Mouse (Mus musculus): ENCODE results near the gene Gm20431.
"Not testable (repeated sequence)": the region's sequence is repeated elsewhere in the genome, so short reads cannot be mapped to it uniquely, and the experiment has no call there.

The Gm20431 gene

DNA sequence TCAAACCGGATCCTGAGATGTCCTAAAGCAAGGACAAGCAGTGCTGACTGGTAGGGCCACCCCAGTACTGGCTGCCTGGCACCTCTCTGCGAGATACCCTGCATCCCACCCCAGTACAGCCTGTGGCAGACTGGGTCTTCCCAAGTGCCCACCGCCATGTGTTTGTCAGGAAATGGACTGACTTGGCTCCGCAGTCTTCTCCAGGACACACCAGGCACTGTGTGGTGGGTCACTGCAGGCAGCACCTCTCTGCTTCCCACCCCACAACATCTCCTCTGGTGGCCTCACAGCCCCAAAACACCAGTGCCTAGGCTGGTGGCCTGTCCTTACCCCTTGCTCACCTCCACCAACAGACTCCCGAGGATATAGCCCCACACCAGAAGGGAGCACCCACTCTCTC, 30.9 kb downstream of the Gm20431 start:
- DNase-seq (ENCODE audit: low spot score): no peak

DNA sequence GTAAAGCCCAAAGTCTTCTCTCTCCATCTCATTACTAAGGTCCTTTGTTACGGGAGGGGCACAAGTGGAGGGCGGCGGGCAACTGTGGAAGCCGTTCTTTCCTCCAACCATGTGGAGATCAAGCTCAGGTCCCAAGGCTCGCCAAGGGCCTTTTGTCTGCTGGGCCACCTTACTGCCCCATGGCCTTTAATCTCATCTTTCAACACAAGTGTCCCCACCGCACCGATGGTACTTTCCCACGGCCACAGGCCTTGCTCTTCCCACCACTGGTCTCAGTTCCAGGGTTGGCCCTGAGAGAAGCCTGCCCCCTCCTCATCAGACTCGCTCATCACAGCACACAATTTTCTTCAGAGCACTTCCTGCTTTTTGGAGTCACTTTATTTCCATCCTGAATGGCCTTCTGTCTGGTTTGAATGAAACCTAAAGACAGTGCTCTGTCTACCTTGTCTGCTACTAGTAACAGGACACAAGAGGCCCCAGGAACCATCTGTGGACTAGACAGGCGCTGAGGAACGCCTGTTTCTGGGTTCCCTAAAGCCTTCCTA, 31.6 kb downstream of the Gm20431 start:
- DNase-seq (ENCODE audit: low spot score): no peak

GRCm38 (mm10) chr2:167628872-167629271, 32.4 kb downstream of the Gm20431 start:
- DNase-seq (ENCODE audit: low spot score): no peak

GRCm38 (mm10) chr2:167627019-167627418, 34.3 kb downstream of the Gm20431 start:
- DNase-seq (ENCODE audit: low spot score): no peak

GRCm38 (mm10) chr2:167625670-167626069, 35.6 kb downstream of the Gm20431 start:
- DNase-seq (ENCODE audit: low spot score): no peak

- no peak for DNase-seq (ENCODE audit: low spot score)
Observed at GRCm38 (mm10) chr2:167624368-167625075, 36.8 kb downstream of the Gm20431 start.

DNA sequence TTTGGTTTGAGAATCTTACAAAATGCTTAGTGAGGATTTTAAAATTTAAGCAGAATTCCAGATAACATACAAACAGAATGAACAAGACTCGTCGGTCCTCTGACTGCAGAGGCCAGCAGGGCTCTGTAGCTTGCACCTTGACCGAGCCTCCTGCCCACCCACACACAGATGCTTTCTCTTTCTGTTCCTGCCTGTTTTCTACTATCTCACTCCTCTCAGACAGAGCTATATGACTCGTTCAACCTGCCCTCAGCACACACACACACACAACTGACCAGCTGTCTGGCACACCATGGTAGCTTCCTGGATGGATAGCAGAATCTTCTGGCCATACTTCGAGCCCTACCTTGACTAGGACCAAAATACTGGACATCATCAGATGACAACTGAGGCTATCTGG, 38.3 kb downstream of the Gm20431 start:
- no peak for DNase-seq (ENCODE audit: low spot score)

GRCm38 (mm10) chr2:167622352-167622751, 38.9 kb downstream of the Gm20431 start:
- no peak for DNase-seq (ENCODE audit: low spot score)

GRCm38 (mm10) chr2:167621255-167622087, 39.8 kb downstream of the Gm20431 start:
- no peak for DNase-seq (ENCODE audit: low spot score)

GRCm38 (mm10) chr2:167617472-167617871, 43.8 kb downstream of the Gm20431 start:
- DNase-seq (ENCODE audit: low spot score): peak; percentile 34

DNA sequence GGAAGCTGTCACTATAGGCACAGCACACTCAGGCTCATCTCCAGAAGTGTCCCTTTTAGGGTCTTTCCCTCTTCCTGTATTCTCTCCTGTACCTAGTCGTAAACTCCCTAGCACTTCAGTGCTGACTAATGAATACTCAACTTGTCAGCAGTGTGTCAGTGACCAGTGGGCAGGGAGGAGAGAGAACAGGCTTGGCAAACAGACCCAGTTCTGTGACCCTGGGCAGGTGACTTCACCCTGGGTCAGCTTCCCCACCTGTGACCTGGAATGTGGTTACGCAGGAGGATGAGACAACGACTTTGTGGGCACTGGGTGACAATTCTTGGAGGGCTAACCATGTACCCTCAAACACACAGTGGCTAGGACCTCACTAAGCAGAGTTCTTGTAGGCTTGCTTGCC, 44.3 kb downstream of the Gm20431 start:
- no peak for DNase-seq (ENCODE audit: low spot score)

DNA sequence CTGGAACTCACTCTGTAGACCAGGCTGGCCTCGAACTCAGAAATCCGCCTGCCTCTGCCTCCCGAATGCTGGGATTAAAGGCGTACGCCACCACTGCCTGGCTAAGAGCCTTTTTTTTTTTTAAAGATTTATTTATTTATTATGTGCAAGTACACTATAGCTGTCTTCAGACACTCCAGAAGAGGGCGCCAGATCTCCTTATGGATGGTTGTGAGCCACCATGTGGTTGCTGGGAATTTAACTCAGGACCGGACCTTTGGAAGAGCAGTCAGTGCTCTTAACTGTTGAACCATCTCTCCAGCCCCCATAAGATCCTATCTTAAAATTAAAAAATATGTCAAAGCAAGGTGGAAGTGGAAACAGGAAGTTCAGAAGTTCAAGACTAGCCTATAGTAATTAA, 48.0 kb downstream of the Gm20431 start:
- not testable (repeated sequence) for DNase-seq (ENCODE audit: low spot score)

GRCm38 (mm10) chr2:167612122-167612521, 49.2 kb downstream of the Gm20431 start:
- DNase-seq (ENCODE audit: low spot score): no peak

GRCm38 (mm10) chr2:167611287-167611686, 50.0 kb downstream of the Gm20431 start:
- DNase-seq (ENCODE audit: low spot score): no peak

- DNase-seq (ENCODE audit: low spot score): no peak
Observed at GRCm38 (mm10) chr2:167606745-167607123, 54.6 kb downstream of the Gm20431 start.

GRCm38 (mm10) chr2:167605817-167606744, 55.2 kb downstream of the Gm20431 start:
- DNase-seq (ENCODE audit: low spot score): no peak

DNA sequence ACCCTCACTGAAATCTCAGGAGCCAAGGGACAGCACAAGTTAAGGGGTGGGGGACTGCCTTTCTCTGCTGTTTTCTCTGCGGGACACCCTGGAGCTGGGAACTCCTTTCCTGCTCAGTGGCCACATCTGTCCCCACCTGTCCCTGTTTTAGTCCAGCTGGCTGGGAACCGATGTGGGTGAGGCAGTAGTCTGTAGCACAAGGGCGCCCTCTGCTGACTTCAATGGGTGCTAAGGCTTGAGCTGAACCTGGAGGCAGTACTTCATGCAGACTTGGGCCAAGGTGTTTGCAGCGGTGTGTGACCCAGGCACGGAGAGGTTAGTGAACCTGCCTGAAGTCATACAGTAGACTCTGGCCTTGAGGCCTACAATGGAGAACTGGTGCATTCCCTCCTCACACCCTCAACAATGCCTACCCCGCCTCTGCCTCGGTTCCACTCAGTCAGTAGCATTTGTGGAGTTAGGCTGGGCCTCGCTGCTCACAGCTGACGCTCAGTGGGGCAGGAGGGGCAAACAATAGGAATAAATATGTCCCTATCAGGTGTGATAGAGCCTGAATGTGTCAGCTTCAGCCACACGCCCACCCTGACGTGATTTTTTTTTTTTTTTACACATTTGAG, 56.0 kb downstream of the Gm20431 start:
- peak; percentile 95 for DNase-seq (ENCODE audit: low spot score)

- no peak for DNase-seq (ENCODE audit: low spot score)
Observed at GRCm38 (mm10) chr2:167602978-167603377, 58.3 kb downstream of the Gm20431 start.

GRCm38 (mm10) chr2:167602364-167602763, 58.9 kb downstream of the Gm20431 start:
- DNase-seq (ENCODE audit: low spot score): no peak

- DNase-seq (ENCODE audit: low spot score): no peak
Observed at GRCm38 (mm10) chr2:167600481-167600995, 60.8 kb downstream of the Gm20431 start.

DNA sequence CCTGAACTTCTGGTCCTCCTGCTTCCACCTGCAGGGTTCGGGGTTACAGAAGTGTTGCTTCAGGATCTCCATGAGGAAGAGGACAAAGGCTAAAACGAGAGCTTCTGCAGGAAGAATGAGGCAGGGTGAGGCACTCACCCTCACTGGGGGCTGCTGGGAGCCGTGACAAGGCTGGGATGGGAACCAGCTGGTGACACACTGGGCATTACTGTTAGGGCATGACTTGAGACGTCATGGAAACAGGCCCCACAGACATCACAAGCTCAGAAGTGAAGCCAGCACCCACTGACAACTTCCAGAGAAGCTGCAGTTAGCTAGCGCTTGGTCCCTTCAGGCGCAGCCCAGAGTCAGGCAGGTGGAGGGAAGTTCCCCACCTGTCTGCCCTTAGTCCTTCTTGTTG, 61.4 kb downstream of the Gm20431 start:
- no peak for DNase-seq (ENCODE audit: low spot score)
